Mouse (Mus musculus): ENCODE data around the gene Chst15. TPM values are rescaled to one million over a fixed set of nuclear protein-coding genes. Genes with fewer than 3 reads are reported as not detected.

Chst15 gene
- polyA plus RNA-seq, 1 experiment from 2014 or later, result 7.6 TPM

- Histone ChIP-seq H3K4me1 (peaks cover 20% of the 10 kb centered on the region), H3K27me3 (ENCODE audit: insufficient read depth, poor library complexity, severe bottlenecking) (0 out of 2 replicates have a peak, but pooled peaks cover 11% of the 10 kb centered on the region), H3K9me3 (no peaks in the 10 kb centered on the region), H3K27ac (no peak overlapping the region), H3K36me3 (no peaks in the 10 kb centered on the region; the same call in 1 of the 2 replicates), H3K4me3 (no peak overlapping the region)
- 81% methylated on average over 6 of the region's 6 CpGs for WGBS
- DNase-seq (ENCODE audit: low spot score), result no peak
These were observed 71.3 kb downstream of the Chst15 start for GRCm38 (mm10) chr7:132245730-132246129.

- Histone ChIP-seq H3K9me3 (no peaks in the 10 kb centered on the region), H3K4me3 (no peak overlapping the region), H3K27me3 (ENCODE audit: insufficient read depth, poor library complexity, severe bottlenecking) (0 out of 2 replicates have a peak, but pooled peaks cover 7% of the 10 kb centered on the region), H3K4me1 (peaks cover 13% of the 10 kb centered on the region), H3K27ac (no peak overlapping the region), H3K36me3 (no peaks in the 10 kb centered on the region; the same call in 1 of the 2 replicates)
- DNase-seq (ENCODE audit: low spot score), result no peak
- WGBS, result 71% methylated on average over 14 of the region's 14 CpGs
These were observed 72.4 kb downstream of the Chst15 start for GRCm38 (mm10) chr7:132244637-132245036.

DNA sequence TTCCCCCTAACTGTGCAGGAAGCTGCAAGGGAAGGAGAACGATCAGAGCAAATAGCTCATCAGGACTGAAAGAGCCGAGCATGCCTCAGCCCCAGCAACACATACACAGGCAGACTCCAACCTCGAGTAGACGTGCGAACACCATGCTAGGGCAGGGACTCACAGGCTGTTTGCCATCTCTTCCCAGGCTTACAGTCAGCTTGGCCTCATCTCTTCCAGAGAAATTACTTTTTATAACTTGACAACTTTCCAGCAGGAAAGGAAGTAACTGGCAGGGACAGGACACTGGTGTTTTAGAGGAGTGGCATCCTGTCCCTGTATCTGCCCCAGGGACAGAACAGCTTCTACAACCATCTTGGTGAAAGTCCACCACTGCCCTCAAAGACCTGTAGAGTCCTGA is 73.8 kb downstream of the Chst15 start:
- Histone ChIP-seq H3K27me3 (ENCODE audit: insufficient read depth, poor library complexity, severe bottlenecking) (0 out of 2 replicates have a peak, but pooled peaks cover 7% of the 10 kb centered on the region), H3K27ac (no peak overlapping the region), H3K4me3 (no peak overlapping the region), H3K36me3 (no peaks in the 10 kb centered on the region; the same call in 1 of the 2 replicates), H3K4me1 (peaks cover 13% of the 10 kb centered on the region), H3K9me3 (no peaks in the 10 kb centered on the region)
- 72% methylated on average over 5 of the region's 5 CpGs for WGBS
- no peak for DNase-seq (ENCODE audit: low spot score)

DNA sequence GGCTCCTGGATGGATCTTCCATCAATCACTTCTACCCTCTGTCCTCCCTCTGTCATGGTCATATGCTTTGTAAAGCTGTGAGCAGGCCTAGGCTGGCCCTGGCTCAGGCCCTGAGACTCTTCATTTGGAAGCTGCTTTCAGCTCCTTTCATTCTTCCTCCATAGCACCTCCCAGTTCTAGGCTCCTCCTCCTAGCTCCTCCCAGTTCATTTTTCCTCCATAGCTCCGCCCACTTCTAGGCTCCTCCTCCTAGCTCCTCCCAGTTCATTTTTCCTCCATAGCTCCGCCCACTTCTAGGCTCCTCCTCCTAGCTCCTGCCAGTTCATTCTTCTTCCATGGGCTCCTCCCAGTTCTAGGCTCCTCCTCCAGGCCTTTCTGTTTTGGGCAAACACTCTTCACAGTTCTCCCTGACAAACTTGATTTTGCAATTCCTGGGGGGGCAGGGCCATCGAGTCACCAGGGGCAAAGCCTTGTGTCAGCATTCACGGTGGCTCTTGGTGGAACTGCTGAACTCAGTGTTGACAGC is 74.3 kb downstream of the Chst15 start:
- no peaks in the 10 kb centered on the region; the same call in 1 of the 2 replicates for H3K36me3 ChIP-seq
- H3K27ac ChIP-seq, result no peak overlapping the region
- H3K4me1 ChIP-seq, result peaks cover 10% of the 10 kb centered on the region
- H3K4me3 ChIP-seq, result no peak overlapping the region
- H3K9me3 ChIP-seq, result no peaks in the 10 kb centered on the region
- no peak for DNase-seq (ENCODE audit: low spot score)
- 28% methylated on average over 4 of the region's 4 CpGs for WGBS
- H3K27me3 ChIP-seq (ENCODE audit: insufficient read depth, poor library complexity, severe bottlenecking), result 0 out of 2 replicates have a peak, but pooled peaks cover 7% of the 10 kb centered on the region

GRCm38 (mm10) chr7:132238921-132239320 is 78.1 kb downstream of the Chst15 start:
- no peak for DNase-seq (ENCODE audit: low spot score)
- H3K36me3 ChIP-seq, result no peaks in the 10 kb centered on the region; the same call in 1 of the 2 replicates
- H3K27ac ChIP-seq, result no peak overlapping the region
- 71% methylated on average over 3 of the region's 3 CpGs for WGBS
- no peaks in the 10 kb centered on the region for H3K27me3 ChIP-seq (ENCODE audit: insufficient read depth, poor library complexity, severe bottlenecking)
- H3K4me1 ChIP-seq, result peaks cover 5% of the 10 kb centered on the region
- H3K9me3 ChIP-seq, result no peaks in the 10 kb centered on the region
- H3K4me3 ChIP-seq, result no peak overlapping the region

DNA sequence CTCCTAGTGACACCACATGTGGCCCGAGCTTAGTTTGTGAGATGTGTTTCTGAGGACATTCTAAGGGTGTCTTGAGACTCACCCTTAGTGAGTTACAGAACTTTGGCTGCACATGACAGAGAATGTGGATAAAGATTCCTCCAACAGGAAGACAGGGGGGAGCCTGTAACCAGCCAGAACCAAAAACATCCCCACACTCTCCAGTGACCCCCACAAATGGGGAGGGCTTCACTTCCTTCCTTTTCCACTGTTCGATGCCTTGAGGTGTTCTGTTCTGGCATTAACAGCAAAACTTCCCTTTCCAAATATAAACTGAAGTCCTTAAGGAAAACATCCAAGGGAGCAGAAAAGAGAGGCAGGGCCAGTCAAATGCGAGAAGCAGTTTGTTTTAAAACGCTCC is 79.8 kb downstream of the Chst15 start:
- Histone ChIP-seq H3K9me3 (no peaks in the 10 kb centered on the region), H3K27ac (no peak overlapping the region), H3K27me3 (ENCODE audit: insufficient read depth, poor library complexity, severe bottlenecking) (no peaks in the 10 kb centered on the region), H3K36me3 (no peaks in the 10 kb centered on the region; the same call in 1 of the 2 replicates), H3K4me3 (no peak overlapping the region), H3K4me1 (peaks cover 17% of the 10 kb centered on the region)
- no peak for DNase-seq (ENCODE audit: low spot score)
- WGBS, result 71% methylated on average over 4 of the region's 4 CpGs

GRCm38 (mm10) chr7:132236789-132237188 is 80.2 kb downstream of the Chst15 start:
- Histone ChIP-seq H3K27ac (no peak overlapping the region), H3K9me3 (no peaks in the 10 kb centered on the region), H3K36me3 (no peaks in the 10 kb centered on the region), H3K4me1 (peaks cover 17% of the 10 kb centered on the region), H3K4me3 (no peak overlapping the region), H3K27me3 (ENCODE audit: insufficient read depth, poor library complexity, severe bottlenecking) (no peaks in the 10 kb centered on the region)
- WGBS, result 76% methylated on average over 8 of the region's 8 CpGs
- DNase-seq (ENCODE audit: low spot score), result no peak

GRCm38 (mm10) chr7:132234250-132234649 is 82.8 kb downstream of the Chst15 start:
- Histone ChIP-seq H3K36me3 (no peaks in the 10 kb centered on the region), H3K4me3 (no peak overlapping the region), H3K4me1 (peaks cover 27% of the 10 kb centered on the region), H3K27me3 (ENCODE audit: insufficient read depth, poor library complexity, severe bottlenecking) (no peaks in the 10 kb centered on the region), H3K9me3 (no peaks in the 10 kb centered on the region), H3K27ac (peak overlapping the region; percentile 6; the same call in 1 of the 2 replicates)
- DNase-seq (ENCODE audit: low spot score), result no peak
- 57% methylated on average over 3 of the region's 3 CpGs for WGBS

DNA sequence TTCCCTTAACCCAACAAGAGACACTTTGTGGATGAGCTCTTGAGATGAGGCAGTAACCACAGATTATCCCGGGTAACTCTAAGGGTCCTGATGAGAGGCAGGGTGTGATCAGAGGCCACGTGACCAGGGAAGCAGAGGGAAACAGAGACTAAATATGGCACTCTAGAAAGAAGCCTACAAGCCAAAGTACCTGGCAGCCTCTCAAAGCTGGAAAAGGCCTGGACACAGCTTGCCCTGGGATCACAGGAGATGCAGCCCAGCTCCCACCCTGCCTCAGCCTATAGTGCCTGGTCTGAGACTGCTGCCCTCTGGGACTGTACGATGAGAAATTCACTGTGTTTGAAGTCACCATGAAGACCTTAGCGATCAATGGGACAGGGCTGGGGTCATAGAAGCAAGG is 83.3 kb downstream of the Chst15 start:
- no peak for DNase-seq (ENCODE audit: low spot score)

GRCm38 (mm10) chr7:132232937-132233336 is 84.1 kb downstream of the Chst15 start:
- Histone ChIP-seq H3K27ac (no peak overlapping the region; the same call in 1 of the 2 replicates), H3K9me3 (no peaks in the 10 kb centered on the region), H3K27me3 (ENCODE audit: insufficient read depth, poor library complexity, severe bottlenecking) (no peaks in the 10 kb centered on the region), H3K4me1 (peaks cover 27% of the 10 kb centered on the region), H3K36me3 (no peaks in the 10 kb centered on the region), H3K4me3 (no peak overlapping the region)
- no peak for DNase-seq (ENCODE audit: low spot score)
- WGBS, result 48% methylated on average over 2 of the region's 2 CpGs

More for the DNA sequence above, 83.3 kb downstream of the Chst15 start:
- no peaks in the 10 kb centered on the region for H3K36me3 ChIP-seq
- H3K4me3 ChIP-seq, result no peak overlapping the region
- WGBS, result 76% methylated on average over 4 of the region's 4 CpGs
- H3K27me3 ChIP-seq (ENCODE audit: insufficient read depth, poor library complexity, severe bottlenecking), result no peaks in the 10 kb centered on the region
- H3K4me1 ChIP-seq, result peaks cover 27% of the 10 kb centered on the region
- H3K27ac ChIP-seq, result peak overlapping the region; percentile 6; the same call in 1 of the 2 replicates
- no peaks in the 10 kb centered on the region for H3K9me3 ChIP-seq

GRCm38 (mm10) chr7:132231476-132231875 is 85.6 kb downstream of the Chst15 start:
- peaks cover 31% of the 10 kb centered on the region for H3K4me1 ChIP-seq
- no peaks in the 10 kb centered on the region for H3K27me3 ChIP-seq (ENCODE audit: insufficient read depth, poor library complexity, severe bottlenecking)
- H3K36me3 ChIP-seq, result no peaks in the 10 kb centered on the region
- H3K4me3 ChIP-seq, result no peak overlapping the region
- 75% methylated on average over 3 of the region's 3 CpGs for WGBS
- no peaks in the 10 kb centered on the region for H3K9me3 ChIP-seq
- no peak overlapping the region for H3K27ac ChIP-seq
- no peak for DNase-seq (ENCODE audit: low spot score)

GRCm38 (mm10) chr7:132230961-132231360 is 86.1 kb downstream of the Chst15 start:
- H3K27ac ChIP-seq, result peak overlapping the region; percentile 17; the same call in 1 of the 2 replicates
- no peaks in the 10 kb centered on the region for H3K9me3 ChIP-seq
- H3K4me3 ChIP-seq, result no peak overlapping the region
- H3K4me1 ChIP-seq, result peaks cover 31% of the 10 kb centered on the region
- no peaks in the 10 kb centered on the region for H3K36me3 ChIP-seq
- WGBS, result 81% methylated on average over 3 of the region's 3 CpGs
- peaks cover 3% of the 10 kb centered on the region; the same call in 1 of the 2 replicates for H3K27me3 ChIP-seq (ENCODE audit: insufficient read depth, poor library complexity, severe bottlenecking)
- no peak for DNase-seq (ENCODE audit: low spot score)

- peaks cover 14% of the 10 kb centered on the region; the same call in 1 of the 2 replicates for H3K4me1 ChIP-seq
- H3K36me3 ChIP-seq, result no peaks in the 10 kb centered on the region
- DNase-seq (ENCODE audit: low spot score), result no peak
- H3K27me3 ChIP-seq (ENCODE audit: insufficient read depth, poor library complexity, severe bottlenecking), result peaks cover 14% of the 10 kb centered on the region; the same call in 1 of the 2 replicates
- no peak overlapping the region for H3K4me3 ChIP-seq
- H3K9me3 ChIP-seq, result no peaks in the 10 kb centered on the region
- H3K27ac ChIP-seq, result no peak overlapping the region
- WGBS, result 75% methylated on average over 8 of the region's 8 CpGs
These were observed 89.9 kb downstream of the Chst15 start for GRCm38 (mm10) chr7:132227075-132227640.

Data from heart, embryonic 10.5 days (tissue).